Mouse (Mus musculus) liver, embryonic 14.5 days (tissue): ENCODE measurements around the gene Pcnx2. TPM values are rescaled to one million over a fixed set of nuclear protein-coding genes. Genes with fewer than 3 reads are reported as not detected.

ENCODE experiments used
- ATAC-seq: fragments of 200-750 bp; cut with Nextera tagmentation; 2 replicates; pipeline ENCODE4 v1.8.0; 2017; ENCODE audit warnings: moderate number of reproducible peaks, mild to moderate bottlenecking, moderate library complexity; ENCODE audit not compliant: insufficient read depth
- DNase-seq, 3 experiments: peaks; one replicate each; pipeline ENCODE4 v3.0.0-alpha.2; 2012 to 2013; ENCODE audit warnings: low read depth in 3 of 3, low spot score in 3 of 3
- H3K27ac ChIP-seq: fragments of 300-500 bp; sonication (generic); 2 replicates; pipeline ENCODE4 v1.5.1; 2014; ENCODE audit warnings: moderate library complexity, mild to moderate bottlenecking, control low read depth, inconsistent platforms
- H3K27me3 ChIP-seq: fragments of 300-500 bp; sonication (generic); 2 replicates; pipeline ENCODE4 v1.6.1; 2014; ENCODE audit warnings: mild to moderate bottlenecking, low read length, moderate library complexity; ENCODE audit not compliant: control insufficient read depth, insufficient read depth
- H3K36me3 ChIP-seq: fragments of 300-500 bp; sonication (generic); replicated peaks from 2 replicates; pipeline ENCODE4 v1.6.1; 2014; ENCODE audit warnings: low read depth; ENCODE audit not compliant: control insufficient read depth, insufficient read depth
- H3K4me1 ChIP-seq, 2 experiments: fragments of 200-500 bp in 1 of 2; fragments of 300-500 bp in 1 of 2; sonication (generic) in 1 of 2; replicated peaks; 2 replicates each; pipeline ENCODE4 v1.6.1; 2012 to 2014; ENCODE audit warnings: antibody characterized with exemption in 1 of 2, inconsistent platforms in 1 of 2, low read length in 1 of 2; ENCODE audit not compliant: control insufficient read depth in 2 of 2, insufficient read depth in 2 of 2
- H3K4me2 ChIP-seq: fragments of 300-500 bp; sonication (generic); 2 replicates; pipeline ENCODE4 v1.6.1; 2014; ENCODE audit warnings: low read depth, mild to moderate bottlenecking, control low read depth, moderate library complexity
- H3K4me3 ChIP-seq, 2 experiments: fragments of 200-500 bp in 1 of 2; fragments of 300-500 bp in 1 of 2; sonication (generic) in 1 of 2; 2 replicates each; pipeline ENCODE4 v1.5.1; 2012 to 2014; ENCODE audit warnings: low read depth in 2 of 2, low read length in 2 of 2, mild to moderate bottlenecking in 2 of 2, control low read depth in 1 of 2, inconsistent platforms in 1 of 2, moderate library complexity in 1 of 2; ENCODE audit not compliant: insufficient read depth in 1 of 2
- H3K9ac ChIP-seq: fragments of 300-500 bp; sonication (generic); replicated peaks from 2 replicates; pipeline ENCODE4 v1.6.1; 2014; ENCODE audit warnings: mild to moderate bottlenecking, control low read depth, moderate library complexity
- H3K9me3 ChIP-seq: fragments of 300-500 bp; sonication (generic); 2 replicates; pipeline ENCODE4 v1.6.1; 2016; ENCODE audit warnings: low read length, mixed read lengths; ENCODE audit not compliant: control insufficient read depth
- CTCF ChIP-seq: IDR thresholded peaks from 2 replicates; pipeline ENCODE4 v1.5.1; 2016; ENCODE audit warnings: antibody characterized with exemption, low read depth, control low read depth
- EP300 ChIP-seq: IDR thresholded peaks from 2 replicates; pipeline ENCODE4 v1.6.1; 2016; ENCODE audit warnings: antibody characterized with exemption, low read depth
- WGBS: fragments of 180-500 bp; shearing (Covaris S2); extraction: QIAGEN DNeasy Blood & Tissue Kit; methylation state at CpG from one replicate; pipeline ENCODE4 v1.1.7; 2014; ENCODE audit not compliant: insufficient replicate concordance; 5-methylcytosine and 5-hydroxymethylcytosine counted together
- polyA plus RNA-seq, 2 experiments: library from polyadenylated mRNA; depleted of rRNA in 1 of 2; stranded (reverse) in 1 of 2; unstranded in 1 of 2; fragments of >200 nt; fragmentation: Nextera tagmentation in 1 of 2; extraction: Ambion mirVana in 1 of 2; gene quantifications; 2 replicates each; pipeline versions ENCODE4 v1.2.1 to v1.2.3; 2012 to 2014

The Pcnx2 gene
- polyA plus RNA-seq, 2 experiments = 0.19 TPM; not detected in 1

GRCm38 (mm10) chr8:125729746-125730145 is 168.4 kb downstream of the Pcnx2 start, which contains the start of gene Ntpcr:
TSS of gene Ntpcr (plus strand) at chr8:125729963.
- DNase-seq = no peak
- TF ChIP-seq EP300 (no peak), CTCF (no peak)
- no peak within 1 kb of the TSS for H3K27ac ChIP-seq
- no peaks in the 10 kb centered on the region for H3K9me3 ChIP-seq
- H3K4me1 ChIP-seq = peaks cover 2 to 11% of the 10 kb centered on the region in 2 experiments; a peak in 2 of 4 replicates
- H3K27me3 ChIP-seq = no peaks in the 10 kb centered on the region
- H3K4me2 ChIP-seq = no peak within 1 kb of the TSS
- ATAC-seq = no peak
- H3K9ac ChIP-seq = no peak within 1 kb of the TSS
- no peak within 1 kb of the TSS for H3K4me3 ChIP-seq
- no peaks in the 10 kb centered on the region for H3K36me3 ChIP-seq
- WGBS = 53% methylated on average over 7 of the region's 7 CpGs

- Histone ChIP-seq H3K4me1 (peaks cover 0 to 6% of the 10 kb centered on the region in 2 experiments; a peak in 2 of 4 replicates), H3K27ac (no peak overlapping the region), H3K9me3 (no peaks in the 10 kb centered on the region), H3K27me3 (no peaks in the 10 kb centered on the region), H3K4me3 (no peak overlapping the region), H3K9ac (no peak overlapping the region), H3K36me3 (no peaks in the 10 kb centered on the region), H3K4me2 (no peak overlapping the region)
- WGBS = 50% methylated on average over 8 of the region's 8 CpGs
- ATAC-seq = no peak
- DNase-seq = no peak
- TF ChIP-seq EP300 = no peak
- TF ChIP-seq CTCF = no peak
Observed at GRCm38 (mm10) chr8:125727797-125728196, 170.3 kb downstream of the Pcnx2 start.

GRCm38 (mm10) chr8:125726986-125727385 is 171.1 kb downstream of the Pcnx2 start:
- Histone ChIP-seq H3K9ac (no peak overlapping the region), H3K36me3 (no peaks in the 10 kb centered on the region), H3K27me3 (no peaks in the 10 kb centered on the region), H3K4me3 (no peak overlapping the region), H3K4me1 (peaks cover 0 to 6% of the 10 kb centered on the region in 2 experiments; a peak in 2 of 4 replicates), H3K9me3 (no peaks in the 10 kb centered on the region), H3K4me2 (no peak overlapping the region), H3K27ac (no peak overlapping the region)
- ATAC-seq (no peak), DNase-seq (no peak)
- TF ChIP-seq EP300 = no peak
- no peak for TF ChIP-seq CTCF
- 30% methylated on average over 5 of the region's 5 CpGs for WGBS

GRCm38 (mm10) chr8:125726143-125726542 is 172.0 kb downstream of the Pcnx2 start:
- no peak overlapping the region for H3K27ac ChIP-seq
- 65% methylated on average over 4 of the region's 4 CpGs for WGBS
- ATAC-seq = no peak
- DNase-seq = no peak
- peaks cover 0 to 6% of the 10 kb centered on the region in 2 experiments; a peak in 2 of 4 replicates for H3K4me1 ChIP-seq
- no peak overlapping the region for H3K4me3 ChIP-seq
- H3K27me3 ChIP-seq = no peaks in the 10 kb centered on the region
- TF ChIP-seq CTCF (no peak), EP300 (no peak)
- no peak overlapping the region for H3K4me2 ChIP-seq
- H3K9ac ChIP-seq = no peak overlapping the region
- H3K36me3 ChIP-seq = no peaks in the 10 kb centered on the region
- no peaks in the 10 kb centered on the region for H3K9me3 ChIP-seq

GRCm38 (mm10) chr8:125725037-125725820 is 172.9 kb downstream of the Pcnx2 start:
- Histone ChIP-seq H3K27me3 (no peaks in the 10 kb centered on the region), H3K9ac (no peak overlapping the region), H3K4me1 (peaks cover 0 to 6% of the 10 kb centered on the region in 2 experiments; a peak in 2 of 4 replicates), H3K36me3 (no peaks in the 10 kb centered on the region), H3K27ac (no peak overlapping the region), H3K9me3 (no peaks in the 10 kb centered on the region), H3K4me2 (no peak overlapping the region), H3K4me3 (no peak overlapping the region)
- DNase-seq (peak in 1 of 3 experiments; percentile 31), ATAC-seq (no peak)
- 25% methylated on average over 6 of the region's 6 CpGs for WGBS
- TF ChIP-seq CTCF (no peak), EP300 (no peak)
